Mouse (Mus musculus) bone marrow macrophage, adult 2 months (primary cell): ENCODE measurements around the gene Tmem151b.

Experiments used
- CTCF ChIP-seq: IDR thresholded peaks from 2 replicates; pipeline ENCODE4 v1.5.1; 2012; ENCODE audit warnings: low read depth, mild to moderate bottlenecking, low read length, moderate library complexity
- POLR2A ChIP-seq: IDR thresholded peaks from 2 replicates; pipeline ENCODE4 v1.6.1; 2012; ENCODE audit warnings: mild to moderate bottlenecking, low read depth, low read length, borderline replicate concordance

DNA sequence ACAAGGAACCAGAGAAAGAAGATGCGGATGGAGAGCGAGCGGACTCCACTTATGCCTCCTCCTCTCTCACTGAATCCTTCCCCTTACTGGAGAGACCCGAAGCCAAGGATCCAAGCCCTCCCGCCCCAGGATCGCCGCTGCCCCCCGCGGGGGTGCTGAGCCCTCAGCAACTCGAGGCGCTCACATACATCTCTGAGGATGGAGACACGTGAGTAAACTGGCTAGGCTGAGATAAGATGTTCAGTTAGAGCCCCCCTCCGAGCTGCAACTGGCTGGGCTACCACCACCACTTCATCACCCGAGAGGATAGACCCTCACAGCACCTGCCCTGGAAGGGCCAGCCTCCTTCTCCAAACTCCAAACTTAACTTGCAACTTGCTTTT lies 6.6 kb upstream of the Tmem151b start:
- TF ChIP-seq CTCF (no peak; the same call in 1 of the 2 replicates), POLR2A (no peak)
